Mouse (Mus musculus) C2C12 (cell line): ENCODE data around the gene Cfap99.

ENCODE experiments used
- CEBPB ChIP-seq: IDR thresholded peaks from one replicate; pipeline ENCODE4 v1.6.1; 2011; ENCODE audit warnings: low read depth, mild to moderate bottlenecking, control low read depth, moderate library complexity
- CTCF ChIP-seq: IDR thresholded peaks from one replicate; pipeline ENCODE4 v1.5.1; 2011; ENCODE audit not compliant: control insufficient read depth, insufficient read depth, insufficient read length
- FOSL1 ChIP-seq: IDR thresholded peaks from one replicate; pipeline ENCODE4 v1.8.0; 2011; ENCODE audit warnings: mild to moderate bottlenecking, low read length; ENCODE audit not compliant: poor library complexity, insufficient read depth, severe bottlenecking
- MAX ChIP-seq: IDR thresholded peaks from one replicate; pipeline ENCODE4 v1.6.1; 2011; ENCODE audit warnings: mild to moderate bottlenecking, control low read depth
- MYOD1 ChIP-seq: IDR thresholded peaks from one replicate; pipeline ENCODE4 v1.6.1; 2011; ENCODE audit warnings: low read depth; ENCODE audit not compliant: control insufficient read depth, insufficient read length
- MYOG ChIP-seq: IDR thresholded peaks from one replicate; pipeline ENCODE4 v1.6.1; 2011; ENCODE audit not compliant: control insufficient read depth, insufficient read length; ENCODE audit errors: extremely low read depth
- USF1 ChIP-seq: IDR thresholded peaks from one replicate; pipeline ENCODE4 v1.6.1; 2011; ENCODE audit warnings: low read depth, mild to moderate bottlenecking, control low read depth, moderate library complexity

DNA sequence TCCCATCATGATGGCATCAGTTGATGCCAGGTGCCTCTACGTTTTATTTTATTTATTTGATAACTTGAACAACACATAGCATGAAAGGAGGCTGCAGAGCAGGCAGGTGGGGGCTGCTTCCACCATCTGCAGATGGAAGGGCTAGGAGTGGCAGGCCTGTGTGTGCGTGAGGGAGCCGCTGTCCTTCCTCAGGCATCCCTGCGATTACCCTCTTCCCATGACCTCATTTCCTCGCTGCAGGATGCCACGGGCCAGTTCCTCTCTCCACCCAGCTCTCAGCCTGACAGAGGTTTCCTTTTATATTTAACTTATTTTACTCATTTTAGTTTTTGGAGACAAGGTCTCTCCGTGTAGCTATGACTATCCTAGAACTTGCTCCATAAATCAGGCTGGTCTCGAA, 34.1 kb upstream of the Cfap99 start:
- TF ChIP-seq CTCF (no peak), USF1 (no peak), MYOD1 (no peak), CEBPB (no peak), MYOG (no peak), MAX (no peak), FOSL1 (no peak)
